Mouse (Mus musculus): ENCODE measurements around the gene Srpk2. TPM values are rescaled to one million over a fixed set of nuclear protein-coding genes. Genes with fewer than 3 reads are reported as not detected.
"Not testable (repeated sequence)": the region's sequence is repeated elsewhere in the genome, so short reads cannot be mapped to it uniquely, and the experiment has no call there.

Gene Srpk2
- total and polyA plus RNA-seq, 3 experiments: 11.2 to 41.7 (median 16.9) TPM

DNA sequence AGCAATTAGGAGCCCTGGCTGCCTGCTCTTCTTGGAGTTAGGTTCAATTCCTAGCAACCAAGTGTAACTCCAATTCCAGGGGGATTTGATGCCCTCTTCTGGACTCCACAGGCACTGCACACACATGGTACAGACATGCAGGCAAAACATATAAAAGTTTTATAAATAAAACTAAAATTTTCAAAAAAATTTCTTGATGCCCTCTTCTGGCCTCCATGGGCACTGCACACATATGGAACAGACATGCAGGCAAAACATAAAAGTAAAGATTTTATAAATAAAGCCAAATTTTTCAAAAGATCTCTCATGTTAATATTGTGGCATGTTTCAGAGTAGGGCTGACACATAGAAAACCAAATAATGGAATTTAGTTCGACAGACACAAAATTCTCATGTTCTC is 25.2 kb upstream of the Srpk2 start:
- no peaks in the 10 kb centered on the region for H3K27me3 ChIP-seq (ENCODE audit: control insufficient read depth in 1 of 2, insufficient read depth in 2 of 2, low read length in 2 of 2)
- H3K36me3 ChIP-seq (ENCODE audit: control insufficient read depth in 1 of 2, insufficient read depth in 2 of 2, low read length in 2 of 2): peaks cover 5 to 13% of the 10 kb centered on the region in 2 experiments

GRCm38 (mm10) chr5:23706601-23707597 is 22.5 kb upstream of the Srpk2 start:
- peaks cover 5 to 13% of the 10 kb centered on the region in 2 experiments for H3K36me3 ChIP-seq (ENCODE audit: control insufficient read depth in 1 of 2, insufficient read depth in 2 of 2, low read length in 2 of 2)
- not testable (repeated sequence) for H3K9ac ChIP-seq (ENCODE audit: control insufficient read depth, low read depth, low read length, poor library complexity, severe bottlenecking); DNase-seq (ENCODE audit: low read depth, low spot score); H3K27ac ChIP-seq (ENCODE audit: control insufficient read depth, low read depth, low read length); H3K27me3 ChIP-seq (ENCODE audit: control insufficient read depth in 1 of 2, insufficient read depth in 2 of 2, low read length in 2 of 2); H3K4me1 ChIP-seq (ENCODE audit: control insufficient read depth in 1 of 2, insufficient read depth in 2 of 2, low read length in 2 of 2); H3K9me3 ChIP-seq (replicated peaks; ENCODE audit: insufficient read depth, low read length); H3K79me2 ChIP-seq (ENCODE audit: control insufficient read depth, insufficient read depth, low read length, poor library complexity); H3K4me3 ChIP-seq (ENCODE audit: control insufficient read depth in 1 of 2, insufficient read depth in 1 of 2, low read depth in 2 of 2, low read length in 2 of 2)

More for the DNA sequence above, 25.2 kb upstream of the Srpk2 start:
- no peaks in the 10 kb centered on the region for H3K9me3 ChIP-seq (replicated peaks; ENCODE audit: insufficient read depth, low read length)
- H3K4me1 ChIP-seq (ENCODE audit: control insufficient read depth in 1 of 2, insufficient read depth in 2 of 2, low read length in 2 of 2): no peaks in the 10 kb centered on the region; a peak in 2 of 4 replicates
- H3K4me3 ChIP-seq (ENCODE audit: control insufficient read depth in 1 of 2, insufficient read depth in 1 of 2, low read depth in 2 of 2, low read length in 2 of 2): no peak overlapping the region
- no peak overlapping the region for H3K9ac ChIP-seq (ENCODE audit: control insufficient read depth, low read depth, low read length, poor library complexity, severe bottlenecking)
- TF ChIP-seq TBP (IDR thresholded peaks at IDR 0.05; ENCODE audit: low read depth, low read length) (no peak), TAL1 (IDR thresholded peaks at IDR 0.05; ENCODE audit: low read length) (no peak), MXI1 (IDR thresholded peaks at IDR 0.05; ENCODE audit: low read depth, low read length) (no peak), MAZ (IDR thresholded peaks at IDR 0.05; ENCODE audit: low read depth, low read length) (no peak), USF2 (IDR thresholded peaks at IDR 0.05; ENCODE audit: borderline replicate concordance in 1 of 2, insufficient read depth in 1 of 2, low read depth in 1 of 2, low read length in 2 of 2) (no peak), ZC3H11A (IDR thresholded peaks at IDR 0.05; ENCODE audit: low read depth, low read length) (no peak), GABPA (IDR thresholded peaks at IDR 0.05; ENCODE audit: low read depth, low read length) (no peak), ELF1 (IDR thresholded peaks at IDR 0.05; ENCODE audit: low read depth, low read length) (no peak), NELFE (IDR thresholded peaks at IDR 0.05; ENCODE audit: low read depth, low read length) (no peak), CHD2 (IDR thresholded peaks at IDR 0.05; ENCODE audit: low read length) (no peak), POLR2AphosphoS5 (IDR thresholded peaks at IDR 0.05; ENCODE audit: borderline replicate concordance, low read depth, low read length) (no peak), ZKSCAN1 (IDR thresholded peaks at IDR 0.05; ENCODE audit: low read depth, low read length) (no peak), SIN3A (IDR thresholded peaks at IDR 0.05; ENCODE audit: low read length) (no peak), TCF12 (IDR thresholded peaks at IDR 0.05; ENCODE audit: low read depth, low read length) (no peak), MYC (IDR thresholded peaks at IDR 0.05; ENCODE audit: low read depth, low read length) (no peak), MEF2A (IDR thresholded peaks at IDR 0.05; ENCODE audit: extremely low read depth, insufficient replicate concordance, low read depth, low read length, poor library complexity, severe bottlenecking) (no peak)
- peak; percentile 40 for DNase-seq (ENCODE audit: low read depth, low spot score)
- peaks cover 10% of the 10 kb centered on the region for H3K79me2 ChIP-seq (ENCODE audit: control insufficient read depth, insufficient read depth, low read length, poor library complexity)
- no peak overlapping the region for H3K27ac ChIP-seq (ENCODE audit: control insufficient read depth, low read depth, low read length)
